Mouse (Mus musculus) limb, embryonic 12.5 days (tissue): ENCODE results near the gene Acap3. TPM values are rescaled to one million over a fixed set of nuclear protein-coding genes. Genes with fewer than 3 reads are reported as not detected.

Source experiments
- ATAC-seq: fragments of 200-750 bp; cut with Nextera tagmentation; 2 replicates; pipeline ENCODE4 v1.8.0; 2017; ENCODE audit warnings: low read depth, moderate TSS enrichment; ENCODE audit not compliant: insufficient number of reproducible peaks, insufficient read depth, low FRiP score, low TSS enrichment
- H3K27ac ChIP-seq: fragments of 300-500 bp; sonication (generic); 2 replicates; pipeline ENCODE4 v1.5.1; 2016; ENCODE audit warnings: mild to moderate bottlenecking, moderate library complexity
- H3K27me3 ChIP-seq: fragments of 300-500 bp; sonication (generic); 2 replicates; pipeline ENCODE4 v1.6.1; 2016; ENCODE audit warnings: mild to moderate bottlenecking, moderate library complexity
- H3K36me3 ChIP-seq: fragments of 300-500 bp; sonication (generic); 2 replicates; pipeline ENCODE4 v1.6.1; 2016; ENCODE audit warnings: mild to moderate bottlenecking, moderate library complexity
- H3K4me1 ChIP-seq: fragments of 300-500 bp; sonication (generic); replicated peaks from 2 replicates; pipeline ENCODE4 v1.6.1; 2016
- H3K4me2 ChIP-seq: fragments of 300-500 bp; sonication (generic); 2 replicates; pipeline ENCODE4 v1.6.1; 2016; ENCODE audit warnings: mild to moderate bottlenecking, moderate library complexity
- H3K4me3 ChIP-seq: fragments of 300-500 bp; sonication (generic); replicated peaks from 2 replicates; pipeline ENCODE4 v1.5.1; 2016; ENCODE audit warnings: mild to moderate bottlenecking
- H3K9ac ChIP-seq: fragments of 300-500 bp; sonication (generic); replicated peaks from 2 replicates; pipeline ENCODE4 v1.6.1; 2016; ENCODE audit warnings: mild to moderate bottlenecking, moderate library complexity
- H3K9me3 ChIP-seq: fragments of 300-500 bp; sonication (generic); 2 replicates; pipeline ENCODE4 v1.6.1; 2016; ENCODE audit warnings: mild to moderate bottlenecking, moderate library complexity
- WGBS: fragments of 180-500 bp; shearing (Covaris S2); methylation state at CpG from one replicate; pipeline ENCODE4 v1.1.7; 2016; 5-methylcytosine and 5-hydroxymethylcytosine counted together
- polyA plus RNA-seq: library from polyadenylated mRNA; unstranded; fragments of >200 nt; fragmentation: Nextera tagmentation; extraction: Ambion mirVana; gene quantifications from 2 replicates; pipeline ENCODE4 v1.2.1, GENCODE M21; 2016

The Acap3 gene
- polyA plus RNA-seq, 1 experiment from 2014 or later: 18.4 TPM

DNA sequence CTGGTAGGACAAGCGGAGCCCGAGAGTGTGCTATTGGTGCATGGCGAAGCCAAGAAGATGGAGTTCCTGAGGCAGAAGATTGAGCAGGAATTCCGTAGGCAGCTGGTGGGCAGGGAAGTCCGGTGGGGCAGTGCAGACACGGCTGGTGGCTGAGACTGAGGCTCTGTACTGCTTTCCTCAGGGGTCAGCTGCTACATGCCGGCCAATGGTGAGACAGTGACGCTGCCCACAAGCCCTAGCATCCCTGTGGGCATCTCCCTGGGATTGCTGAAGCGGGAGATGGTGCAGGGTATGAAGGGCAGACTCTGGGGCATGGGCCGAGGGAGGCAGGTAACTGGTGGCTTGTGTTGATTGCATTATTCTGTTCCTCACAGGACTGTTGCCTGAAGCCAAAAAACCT, 3.9 kb upstream of the Acap3 start:
- Histone ChIP-seq H3K36me3 (peaks cover 62% of the 10 kb centered on the region), H3K9ac (no peak overlapping the region), H3K4me1 (peaks cover 14% of the 10 kb centered on the region), H3K27ac (no peak overlapping the region), H3K27me3 (no peaks in the 10 kb centered on the region), H3K9me3 (no peaks in the 10 kb centered on the region), H3K4me2 (no peak overlapping the region), H3K4me3 (no peak overlapping the region)
- ATAC-seq: no peak
- 85% methylated on average over 10 of the region's 10 CpGs for WGBS

DNA sequence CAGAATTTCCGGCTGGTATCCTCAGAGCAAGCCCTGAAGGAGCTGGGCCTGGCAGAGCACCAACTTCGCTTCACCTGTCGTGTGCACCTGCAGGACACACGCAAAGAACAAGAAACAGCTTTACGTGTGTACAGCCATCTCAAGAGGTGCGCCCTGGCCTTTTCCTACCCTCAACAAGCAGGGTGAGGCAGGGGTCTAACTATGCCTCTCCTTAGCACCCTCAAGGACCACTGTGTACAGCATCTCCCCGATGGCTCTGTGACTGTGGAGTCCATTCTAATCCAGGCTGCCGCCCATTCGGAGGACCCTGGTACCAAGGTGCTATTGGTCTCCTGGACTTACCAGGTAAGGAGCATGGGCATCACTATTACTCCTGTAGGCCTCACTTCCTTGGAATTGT, 3.4 kb upstream of the Acap3 start:
- no peak overlapping the region for H3K9ac ChIP-seq
- H3K27me3 ChIP-seq: no peaks in the 10 kb centered on the region
- H3K36me3 ChIP-seq: peaks cover 62% of the 10 kb centered on the region
- no peak for ATAC-seq
- H3K4me1 ChIP-seq: peaks cover 19% of the 10 kb centered on the region
- no peak overlapping the region for H3K27ac ChIP-seq
- no peaks in the 10 kb centered on the region for H3K9me3 ChIP-seq
- 94% methylated on average over 9 of the region's 9 CpGs for WGBS
- no peak overlapping the region for H3K4me3 ChIP-seq
- no peak overlapping the region for H3K4me2 ChIP-seq

DNA sequence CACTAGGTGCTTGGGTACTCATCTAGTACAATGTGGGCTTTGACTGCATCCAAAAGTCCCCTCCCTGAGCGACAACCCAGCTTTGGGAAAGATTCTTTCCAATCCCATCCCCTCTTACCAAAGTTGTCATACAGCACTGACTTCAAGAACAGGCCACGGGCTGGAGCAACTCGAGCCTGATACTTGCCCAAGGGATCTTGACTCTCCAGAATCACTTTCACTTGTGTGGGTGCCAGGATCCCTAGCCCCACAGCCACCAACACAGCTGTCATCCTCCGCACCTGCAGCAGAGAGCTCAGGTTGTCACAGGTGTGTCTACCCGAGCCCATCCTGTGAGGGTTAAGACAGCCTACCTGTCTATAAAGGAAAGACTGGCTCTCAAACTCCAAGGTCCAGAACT, 2.3 kb upstream of the Acap3 start:
- Histone ChIP-seq H3K4me2 (no peak overlapping the region), H3K4me1 (peaks cover 31% of the 10 kb centered on the region), H3K9ac (no peak overlapping the region), H3K27me3 (no peaks in the 10 kb centered on the region), H3K27ac (no peak overlapping the region), H3K9me3 (no peaks in the 10 kb centered on the region), H3K36me3 (peaks cover 52% of the 10 kb centered on the region), H3K4me3 (no peak overlapping the region)
- 84% methylated on average over 5 of the region's 5 CpGs for WGBS
- no peak for ATAC-seq

DNA sequence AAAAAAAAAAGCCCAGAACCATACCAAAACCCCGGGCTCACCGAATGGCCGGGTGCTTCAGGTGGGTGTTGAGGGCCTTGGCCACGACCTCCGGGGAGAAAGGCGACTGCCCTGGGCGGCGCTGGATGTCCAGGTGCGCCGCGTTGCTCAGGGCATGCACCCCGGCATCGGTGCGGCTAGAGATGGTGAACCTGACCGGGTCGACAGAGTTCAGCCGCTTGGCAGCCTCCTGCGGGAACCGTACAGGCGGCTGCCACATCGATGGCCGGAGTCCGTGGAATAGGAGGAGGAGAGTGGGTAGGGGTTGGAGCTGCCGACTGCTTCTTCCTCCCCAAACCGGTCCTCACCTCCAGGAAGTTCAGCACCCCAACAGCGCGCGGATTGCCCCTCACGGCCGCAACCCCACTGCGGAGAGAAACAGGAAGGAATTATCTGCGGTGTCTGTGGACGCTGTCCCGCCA, 581 bp upstream of the Acap3 start:
- Histone ChIP-seq H3K4me3 (peak overlapping the region; percentile 93), H3K36me3 (peaks cover 38% of the 10 kb centered on the region), H3K27ac (peak overlapping the region; percentile 94), H3K9ac (peak overlapping the region; percentile 83), H3K27me3 (no peaks in the 10 kb centered on the region), H3K4me2 (peak overlapping the region; percentile 94), H3K4me1 (peaks cover 43% of the 10 kb centered on the region), H3K9me3 (no peaks in the 10 kb centered on the region)
- ATAC-seq: no peak
- under 1% methylated on average over 34 of the region's 34 CpGs for WGBS

DNA sequence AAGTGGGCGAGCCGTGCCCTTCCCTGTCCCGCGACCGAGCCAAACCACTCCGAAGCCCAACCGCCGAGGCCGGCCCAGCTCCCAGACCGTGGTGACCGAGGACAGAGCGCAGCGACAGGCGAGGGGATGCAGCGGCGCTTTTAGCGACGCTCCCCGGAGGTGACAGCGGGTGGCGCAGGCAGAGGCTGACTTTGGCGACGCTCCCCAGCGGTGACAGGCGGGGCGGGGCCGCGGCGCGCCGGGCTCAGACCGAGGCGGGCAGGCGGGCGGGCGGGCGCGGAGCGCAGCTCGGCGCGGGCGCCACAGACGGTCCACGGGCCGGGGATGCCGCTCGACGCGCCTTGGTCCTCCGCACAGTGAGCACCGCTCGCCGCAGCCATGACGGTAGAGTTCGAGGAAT, 395 bp downstream of the Acap3 start:
- under 1% methylated on average over 56 of the region's 56 CpGs for WGBS
- Histone ChIP-seq H3K4me2 (peak overlapping the region; percentile 94), H3K27ac (peak overlapping the region; percentile 94), H3K4me1 (peaks cover 43% of the 10 kb centered on the region), H3K36me3 (peaks cover 38% of the 10 kb centered on the region), H3K9me3 (no peaks in the 10 kb centered on the region), H3K9ac (peak overlapping the region; percentile 83), H3K27me3 (no peaks in the 10 kb centered on the region), H3K4me3 (peak overlapping the region; percentile 93)
- ATAC-seq: peak; percentile 83

DNA sequence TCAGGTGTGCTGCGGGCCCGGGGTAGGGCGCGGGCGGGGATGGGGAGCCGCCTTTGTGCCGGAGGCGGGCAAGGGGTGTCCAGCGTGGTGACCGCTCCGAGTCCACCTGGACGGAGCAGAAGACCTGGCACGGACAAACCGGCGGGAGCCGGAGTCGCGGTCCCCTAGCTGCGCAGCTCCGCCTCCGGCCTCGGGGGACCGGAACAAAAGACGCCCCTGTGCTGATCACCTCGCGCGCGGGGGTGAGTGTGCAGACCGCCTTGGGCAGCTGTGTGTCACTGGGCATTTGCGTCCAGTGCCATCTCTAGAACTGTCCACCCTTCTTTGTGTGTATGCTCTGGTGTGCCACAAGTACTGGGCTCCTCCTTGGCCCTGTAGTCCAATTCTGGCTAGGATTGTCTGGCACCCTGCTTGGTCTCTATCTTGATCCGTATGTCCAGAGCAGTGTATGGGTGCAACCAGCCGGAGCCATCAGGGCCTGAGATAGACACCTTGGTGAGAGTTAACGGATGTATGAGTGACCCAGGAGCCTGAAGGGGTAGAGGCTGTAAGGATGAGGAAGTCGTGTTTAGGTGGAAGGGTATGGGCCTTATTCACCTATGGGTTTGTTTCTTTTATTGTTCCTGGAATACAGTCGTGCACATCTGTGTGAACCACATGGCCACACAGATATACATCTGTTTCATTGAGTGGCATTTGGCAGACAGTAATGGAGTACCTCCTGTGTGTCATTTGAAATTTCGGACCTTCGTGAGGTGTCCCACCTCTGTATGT, 1.0 kb downstream of the Acap3 start:
- H3K27me3 ChIP-seq: no peaks in the 10 kb centered on the region
- H3K27ac ChIP-seq: peak overlapping the region; percentile 94; the same call in 1 of the 2 replicates
- peak overlapping the region; percentile 83 for H3K9ac ChIP-seq
- ATAC-seq: peak; percentile 28
- 6% methylated on average over 34 of the region's 37 CpGs for WGBS
- H3K36me3 ChIP-seq: peaks cover 33% of the 10 kb centered on the region
- H3K9me3 ChIP-seq: no peaks in the 10 kb centered on the region
- peaks cover 43% of the 10 kb centered on the region for H3K4me1 ChIP-seq
- H3K4me3 ChIP-seq: peak overlapping the region; percentile 93
- peak overlapping the region; percentile 94 for H3K4me2 ChIP-seq

DNA sequence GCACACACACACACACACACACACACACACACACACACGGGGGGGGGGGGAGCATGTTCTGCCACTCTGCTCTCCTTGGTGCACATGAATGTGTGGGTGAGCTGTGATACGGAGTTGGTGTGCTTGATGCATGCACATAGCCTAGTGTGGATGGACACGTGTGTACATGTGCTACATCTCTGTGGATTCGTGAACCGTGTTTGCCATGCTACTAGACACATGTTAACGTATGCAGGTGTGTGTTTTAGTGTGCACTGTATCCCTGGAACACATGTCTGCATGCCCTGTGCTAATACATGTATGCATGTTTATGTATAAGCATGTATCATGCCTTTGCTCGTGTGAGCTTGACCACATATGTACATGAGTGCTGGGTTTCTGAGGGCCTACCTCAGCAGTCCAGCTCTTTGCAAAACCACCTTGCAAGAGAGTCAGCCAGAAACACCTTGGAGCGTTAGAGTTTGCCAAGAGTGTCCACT, 1.6 kb downstream of the Acap3 start:
- no peak for ATAC-seq
- peak overlapping the region; percentile 93 for H3K4me3 ChIP-seq
- H3K36me3 ChIP-seq: peaks cover 31% of the 10 kb centered on the region
- H3K4me2 ChIP-seq: peak overlapping the region; percentile 94
- H3K27me3 ChIP-seq: no peaks in the 10 kb centered on the region
- peak overlapping the region; percentile 83 for H3K9ac ChIP-seq
- peaks cover 43% of the 10 kb centered on the region for H3K4me1 ChIP-seq
- H3K27ac ChIP-seq: no peak overlapping the region
- 70% methylated on average over 8 of the region's 8 CpGs for WGBS
- H3K9me3 ChIP-seq: no peaks in the 10 kb centered on the region

DNA sequence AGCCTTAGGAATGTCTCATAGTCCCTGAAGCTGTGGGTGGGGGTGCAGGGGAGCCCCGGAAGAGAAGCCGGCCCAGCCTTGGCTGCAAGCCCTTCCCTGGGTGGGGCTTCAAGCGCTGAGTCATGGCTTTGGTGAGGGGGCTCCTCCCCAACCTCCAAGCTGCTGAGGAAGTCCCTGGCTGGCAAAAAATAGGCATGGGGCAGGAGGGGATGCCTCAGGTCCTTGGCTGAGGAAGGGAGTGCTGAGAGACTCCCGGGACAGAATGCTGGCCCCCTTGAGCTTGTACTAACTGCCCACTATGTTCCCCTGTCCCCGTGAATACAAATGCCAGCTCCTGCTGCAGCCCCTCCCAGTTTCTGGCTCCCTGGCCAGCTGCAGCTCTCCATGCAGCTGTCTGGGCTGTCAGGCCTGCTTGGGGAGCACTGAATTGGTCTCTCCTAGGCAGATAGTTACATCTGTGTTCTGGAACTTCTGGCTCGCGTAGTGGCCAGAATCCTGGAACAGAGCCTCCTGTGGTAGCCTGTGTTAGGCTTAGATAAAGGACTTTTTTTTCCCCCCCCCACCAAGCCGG, 2.8 kb downstream of the Acap3 start:
- Histone ChIP-seq H3K27me3 (no peaks in the 10 kb centered on the region), H3K4me1 (peaks cover 43% of the 10 kb centered on the region), H3K36me3 (peaks cover 31% of the 10 kb centered on the region), H3K4me3 (0 out of 2 replicates have a peak overlapping the region, but pooled peaks have one; percentile 9), H3K9ac (peak overlapping the region; percentile 48), H3K4me2 (peak overlapping the region; percentile 94), H3K9me3 (no peaks in the 10 kb centered on the region), H3K27ac (no peak overlapping the region)
- no peak for ATAC-seq
- 33% methylated on average over 8 of the region's 8 CpGs for WGBS

DNA sequence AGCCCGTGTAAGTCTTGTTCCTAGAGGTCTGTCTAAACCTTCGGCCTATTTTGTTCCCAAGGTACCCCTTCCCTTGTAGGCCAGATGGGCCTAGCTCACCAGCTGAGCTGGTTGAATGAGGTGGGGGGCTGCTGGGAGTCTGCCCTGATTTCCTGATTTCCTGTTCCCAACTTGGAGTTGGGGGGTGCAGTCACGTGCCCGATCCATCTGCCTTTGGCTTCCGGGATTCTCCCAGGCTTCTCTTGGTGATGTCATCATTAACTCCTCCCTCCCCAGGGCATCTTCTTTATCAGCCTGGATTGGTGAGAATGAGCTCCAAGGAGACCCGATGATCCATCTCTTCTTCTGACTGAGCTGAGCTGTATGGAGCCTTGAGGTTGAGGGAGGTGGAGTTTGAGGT, 3.6 kb downstream of the Acap3 start:
- peaks cover 39% of the 10 kb centered on the region for H3K4me1 ChIP-seq
- H3K9me3 ChIP-seq: no peaks in the 10 kb centered on the region
- H3K27ac ChIP-seq: no peak overlapping the region
- no peak for ATAC-seq
- WGBS: 43% methylated on average over 6 of the region's 6 CpGs
- peaks cover 35% of the 10 kb centered on the region for H3K36me3 ChIP-seq
- H3K4me3 ChIP-seq: no peak overlapping the region
- H3K4me2 ChIP-seq: no peak overlapping the region
- H3K27me3 ChIP-seq: no peaks in the 10 kb centered on the region
- no peak overlapping the region for H3K9ac ChIP-seq

DNA sequence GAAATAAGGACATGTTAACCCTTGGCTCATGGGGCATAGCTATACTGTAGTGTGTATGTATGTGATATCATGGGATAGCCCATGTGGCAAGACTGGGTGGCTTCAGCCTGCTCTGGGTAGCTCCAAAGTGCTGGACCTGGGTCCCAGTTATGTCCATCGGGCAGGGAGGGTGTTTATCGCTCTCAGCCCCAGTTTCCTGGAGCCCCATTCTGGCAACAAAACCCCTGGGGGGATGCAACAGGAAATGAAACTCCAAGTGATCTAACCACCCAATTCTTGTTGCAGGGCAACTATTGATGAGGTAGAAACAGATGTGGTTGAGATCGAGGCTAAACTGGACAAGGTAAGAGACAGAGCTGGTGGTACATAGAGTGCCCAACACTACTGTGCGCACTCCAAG, 4.2 kb downstream of the Acap3 start:
- H3K9ac ChIP-seq: no peak overlapping the region
- whole genome bisulfite sequencing: 89% methylated on average over 4 of the region's 4 CpGs
- H3K4me2 ChIP-seq: no peak overlapping the region
- no peaks in the 10 kb centered on the region for H3K27me3 ChIP-seq
- no peak overlapping the region for H3K27ac ChIP-seq
- ATAC-seq: no peak
- no peak overlapping the region for H3K4me3 ChIP-seq
- peaks cover 33% of the 10 kb centered on the region for H3K4me1 ChIP-seq
- H3K36me3 ChIP-seq: peaks cover 41% of the 10 kb centered on the region
- H3K9me3 ChIP-seq: no peaks in the 10 kb centered on the region

DNA sequence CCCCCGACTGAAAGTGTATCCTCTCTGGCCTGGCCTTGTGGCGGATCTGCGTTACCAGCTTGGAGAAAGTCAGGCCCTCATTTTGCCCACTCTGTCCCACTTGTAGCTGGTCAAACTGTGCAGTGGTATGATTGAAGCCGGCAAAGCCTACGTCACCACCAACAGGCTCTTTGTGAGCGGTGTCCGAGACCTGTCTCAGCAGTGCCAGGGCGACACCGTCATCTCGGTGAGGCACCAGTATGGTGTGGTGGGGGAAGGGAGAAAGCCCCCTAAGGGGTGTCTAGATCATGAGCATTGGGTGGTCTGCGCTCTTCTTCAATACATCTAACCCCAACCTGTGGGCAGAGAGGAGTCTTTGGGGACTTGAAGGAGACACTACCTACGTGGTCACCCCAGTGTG, 4.8 kb downstream of the Acap3 start:
- peaks cover 47% of the 10 kb centered on the region for H3K36me3 ChIP-seq
- no peak overlapping the region for H3K9ac ChIP-seq
- H3K4me3 ChIP-seq: no peak overlapping the region
- H3K4me1 ChIP-seq: peaks cover 31% of the 10 kb centered on the region
- no peaks in the 10 kb centered on the region for H3K9me3 ChIP-seq
- no peak for ATAC-seq
- H3K27ac ChIP-seq: no peak overlapping the region
- no peaks in the 10 kb centered on the region for H3K27me3 ChIP-seq
- 97% methylated on average over 12 of the region's 12 CpGs for WGBS
- H3K4me2 ChIP-seq: no peak overlapping the region
